Mouse (Mus musculus) small intestine, adult 2 months (tissue): ENCODE data around the gene Ndst2. TPM values are rescaled to one million over a fixed set of nuclear protein-coding genes. Genes with fewer than 3 reads are reported as not detected.
A peak's percentile ranks its signal among the peaks of the same experiment; 100 is the strongest.

Source experiments
- H3K27ac ChIP-seq: fragments of 200-500 bp; 2 replicates; pipeline ENCODE4 v1.5.1; 2012; ENCODE audit warnings: low read depth, low read length, control low read depth, inconsistent platforms; ENCODE audit not compliant: insufficient read depth
- H3K27me3 ChIP-seq: fragments of 200-500 bp; 2 replicates; pipeline ENCODE4 v1.6.1; 2012; ENCODE audit warnings: mild to moderate bottlenecking, moderate library complexity, low read length, inconsistent platforms; ENCODE audit not compliant: control insufficient read depth, insufficient read depth
- H3K36me3 ChIP-seq: fragments of 200-500 bp; 2 replicates; pipeline ENCODE4 v1.6.1; 2012; ENCODE audit warnings: mild to moderate bottlenecking, low read length, control low read depth, inconsistent platforms; ENCODE audit not compliant: control insufficient read depth, insufficient read depth
- H3K4me1 ChIP-seq: fragments of 200-500 bp; 2 replicates; pipeline ENCODE4 v1.6.1; 2012; ENCODE audit warnings: low read length, inconsistent platforms, mixed read lengths; ENCODE audit not compliant: control insufficient read depth, insufficient read depth, insufficient read length
- H3K4me3 ChIP-seq: fragments of 200-500 bp; 2 replicates; pipeline ENCODE4 v1.5.1; 2012; ENCODE audit warnings: low read depth, mild to moderate bottlenecking, control low read depth, inconsistent platforms, low read length, moderate library complexity
- CTCF ChIP-seq: fragments of 200-500 bp; IDR thresholded peaks from 2 replicates; pipeline ENCODE4 v1.5.1; 2012; ENCODE audit warnings: low read depth, mild to moderate bottlenecking, control low read depth, inconsistent platforms, low read length, moderate library complexity, mixed read lengths; ENCODE audit not compliant: insufficient replicate concordance, insufficient read length; ENCODE audit errors: extremely low read depth
- POLR2A ChIP-seq: fragments of 200-500 bp; IDR thresholded peaks from 2 replicates; pipeline ENCODE4 v1.6.1; 2012; ENCODE audit warnings: low read depth, mild to moderate bottlenecking, control low read depth, inconsistent platforms, low read length, moderate library complexity
- WGBS: fragments of 180-500 bp; shearing (Covaris S2); methylation state at CpG from one replicate; pipeline ENCODE4 v1.1.7; 2018; 5-methylcytosine and 5-hydroxymethylcytosine counted together
- polyA plus RNA-seq: library from polyadenylated mRNA; depleted of rRNA; stranded (reverse); fragments of >200 nt; gene quantifications from 2 replicates; pipeline ENCODE4 v1.2.3, GENCODE M21; 2012

The Ndst2 gene
- polyA plus RNA-seq, 1 experiment = 22.1 TPM

GRCm38 (mm10) chr14:20701554-20701953 lies 32.8 kb downstream of the Ndst2 start:
- Histone ChIP-seq H3K4me3 (no peak overlapping the region), H3K27ac (no peak overlapping the region), H3K27me3 (no peaks in the 10 kb centered on the region), H3K4me1 (peaks cover 2% of the 10 kb centered on the region; the same call in 1 of the 2 replicates), H3K36me3 (no peaks in the 10 kb centered on the region; the same call in 1 of the 2 replicates)
- WGBS = 52% methylated on average over 8 of the region's 8 CpGs
- no peak for TF ChIP-seq POLR2A
- no peak for TF ChIP-seq CTCF

DNA sequence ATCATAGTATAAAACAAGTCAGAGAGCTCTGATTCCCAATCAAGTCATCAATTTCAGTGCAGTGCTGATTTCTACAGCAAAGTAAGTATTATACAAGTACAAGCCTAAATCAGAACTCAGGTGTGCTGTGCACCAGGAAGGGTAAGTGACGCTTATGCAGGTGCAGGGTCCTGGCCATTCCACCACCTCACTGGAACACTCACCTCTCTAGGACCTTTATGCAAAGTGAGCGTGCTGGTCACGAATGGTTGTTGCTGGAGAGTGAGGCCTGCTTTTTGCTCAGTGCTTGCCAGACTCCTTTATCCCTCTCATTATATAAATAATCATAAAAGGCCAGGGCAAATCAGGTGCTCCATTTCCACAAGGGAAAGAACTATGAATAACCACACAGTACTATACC lies 34.0 kb downstream of the Ndst2 start:
- no peak overlapping the region for H3K4me3 ChIP-seq

DNA sequence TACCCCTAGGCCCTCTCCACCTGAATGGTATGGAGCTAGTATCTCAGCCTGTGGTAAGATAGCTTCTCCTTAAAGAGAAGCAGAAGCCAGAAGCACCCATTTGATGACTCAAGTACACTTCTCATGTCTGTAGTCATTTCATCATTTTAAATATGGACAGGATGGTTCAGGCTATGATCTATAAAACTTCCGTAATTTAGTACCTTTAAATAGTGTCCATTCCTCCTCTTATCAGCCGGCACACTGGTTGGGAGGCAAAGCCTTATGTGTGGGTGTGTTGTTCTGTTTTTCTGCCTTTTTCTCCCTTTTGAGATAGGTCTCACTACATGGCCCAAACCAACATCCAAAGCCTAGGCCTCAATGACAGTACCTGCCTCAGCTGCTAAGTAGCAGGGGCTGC lies 35.8 kb downstream of the Ndst2 start:
- no peaks in the 10 kb centered on the region for H3K27me3 ChIP-seq
- TF ChIP-seq CTCF = no peak
- TF ChIP-seq POLR2A = no peak
- peaks cover 11% of the 10 kb centered on the region for H3K4me1 ChIP-seq
- no peak overlapping the region for H3K4me3 ChIP-seq
- peaks cover 8% of the 10 kb centered on the region for H3K36me3 ChIP-seq
- H3K27ac ChIP-seq = no peak overlapping the region
- 67% methylated on average over 2 of the region's 2 CpGs for WGBS

More for the DNA sequence above, 34.0 kb downstream of the Ndst2 start:
- Histone ChIP-seq H3K4me1 (peaks cover 11% of the 10 kb centered on the region), H3K27ac (no peak overlapping the region), H3K27me3 (no peaks in the 10 kb centered on the region), H3K36me3 (no peaks in the 10 kb centered on the region; the same call in 1 of the 2 replicates)
- TF ChIP-seq POLR2A = no peak
- no peak for TF ChIP-seq CTCF
- 67% methylated on average over 3 of the region's 3 CpGs for WGBS

- WGBS = 27% methylated on average over 1 of the region's 1 CpGs
- Histone ChIP-seq H3K27me3 (no peaks in the 10 kb centered on the region), H3K27ac (no peak overlapping the region), H3K36me3 (peaks cover 19% of the 10 kb centered on the region), H3K4me3 (no peak overlapping the region), H3K4me1 (peaks cover 11% of the 10 kb centered on the region)
- TF ChIP-seq CTCF (peak; percentile 33; the same call in 1 of the 2 replicates), POLR2A (no peak)
These were observed 37.4 kb downstream of the Ndst2 start for GRCm38 (mm10) chr14:20696986-20697385.

DNA sequence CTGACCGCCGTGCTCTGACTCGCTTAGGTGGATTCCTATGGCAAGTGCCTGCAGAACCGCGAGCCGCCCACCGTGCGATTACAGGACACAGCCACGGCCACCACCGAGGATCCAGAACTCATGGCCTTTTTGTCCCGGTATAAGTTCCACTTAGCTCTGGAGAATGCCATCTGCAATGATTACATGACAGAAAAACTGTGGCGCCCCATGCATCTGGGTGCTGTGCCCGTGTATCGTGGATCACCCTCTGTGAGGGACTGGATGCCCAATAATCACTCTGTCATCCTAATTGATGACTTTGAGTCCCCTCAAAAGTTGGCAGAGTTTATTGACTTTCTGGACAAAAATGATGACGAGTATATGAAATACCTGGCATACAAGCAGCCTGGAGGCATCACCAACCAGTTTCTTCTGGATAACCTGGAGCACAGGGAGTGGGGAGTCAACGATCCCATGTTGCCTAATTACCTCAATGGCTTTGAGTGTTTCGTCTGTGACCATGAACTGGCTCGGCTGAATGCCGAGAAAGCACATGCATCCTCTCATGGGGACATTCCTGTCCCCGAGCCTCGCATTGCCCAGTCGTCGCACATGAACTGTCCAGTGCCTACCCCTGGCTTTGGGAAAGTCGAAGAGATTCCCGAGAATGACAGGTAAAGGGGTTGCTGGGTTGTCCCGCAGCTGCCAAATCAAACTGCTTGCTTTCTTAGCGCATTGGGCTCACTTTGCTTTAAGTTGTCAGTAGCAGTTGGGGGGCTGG lies 38.4 kb downstream of the Ndst2 start:
- peaks cover 29% of the 10 kb centered on the region for H3K36me3 ChIP-seq
- H3K4me3 ChIP-seq = peak overlapping the region; percentile 82
- WGBS = 14% methylated on average over 27 of the region's 27 CpGs
- H3K27me3 ChIP-seq = no peaks in the 10 kb centered on the region
- TF ChIP-seq CTCF (no peak), POLR2A (0 out of 2 replicates have a peak, but pooled peaks have one; percentile 2)
- H3K4me1 ChIP-seq = peaks cover 11% of the 10 kb centered on the region
- peak overlapping the region; percentile 39; the same call in 1 of the 2 replicates for H3K27ac ChIP-seq

DNA sequence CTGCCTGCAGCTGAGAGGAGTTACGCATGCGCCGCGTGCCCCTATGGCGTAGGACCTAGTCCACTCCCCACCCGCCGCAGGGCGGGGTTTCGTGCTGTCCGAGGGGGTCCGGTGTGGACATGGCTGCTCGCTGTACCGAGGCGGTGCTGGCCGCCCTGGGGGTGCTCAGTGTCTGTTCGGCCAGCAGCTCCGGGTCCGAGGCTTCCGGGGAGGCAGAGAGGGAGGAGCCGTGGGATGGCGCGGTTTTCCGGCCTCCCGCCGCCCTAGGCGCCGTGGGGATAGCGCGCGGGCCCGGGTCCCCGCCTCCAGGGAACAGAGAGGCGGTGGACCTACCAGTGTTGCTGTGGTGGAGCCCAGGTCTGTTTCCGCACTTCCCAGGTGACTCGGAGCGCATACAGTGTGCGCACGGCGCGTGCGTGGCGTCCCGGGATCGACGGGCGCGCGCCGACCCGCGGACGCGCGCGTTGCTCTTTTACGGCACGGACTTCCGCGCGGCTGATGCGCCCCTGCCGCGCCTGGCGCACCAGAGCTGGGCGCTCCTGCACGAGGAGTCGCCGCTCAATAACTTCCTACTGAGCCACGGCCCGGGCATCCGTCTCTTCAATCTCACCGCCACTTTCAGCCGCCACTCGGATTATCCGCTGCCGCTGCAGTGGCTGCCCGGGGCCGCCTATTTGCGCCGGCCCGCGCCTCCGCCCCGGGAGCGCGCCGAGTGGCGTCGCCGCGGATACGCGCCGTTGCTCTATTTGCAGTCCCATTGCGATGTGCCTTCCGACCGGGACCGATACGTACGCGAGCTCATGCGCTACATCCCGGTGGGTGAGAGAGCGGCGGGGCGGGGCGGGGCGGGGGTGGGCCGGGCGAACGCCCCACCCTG lies 39.2 kb downstream of the Ndst2 start, which contains the start of gene Fut11:
Gene Fut11 (plus strand): TSS at position 85 of the 877 bp plus-strand sequence.
- Histone ChIP-seq H3K4me1 (peaks cover 9% of the 10 kb centered on the region), H3K36me3 (peaks cover 35% of the 10 kb centered on the region), H3K27me3 (no peaks in the 10 kb centered on the region), H3K27ac (peak within 1 kb of the TSS; percentile 84), H3K4me3 (peak within 1 kb of the TSS; percentile 82)
- TF ChIP-seq CTCF (no peak), POLR2A (peak; percentile 44; the same call in 1 of the 2 replicates)
- under 1% methylated on average over 110 of the region's 111 CpGs for WGBS
